Mouse (Mus musculus) midbrain, postnatal 0 days (tissue): ENCODE measurements around the gene Tamm41. TPM values are rescaled to one million over a fixed set of nuclear protein-coding genes. Genes with fewer than 3 reads are reported as not detected.

Experiments used
- ATAC-seq: fragments of 200-750 bp; cut with Nextera tagmentation; 2 replicates; pipeline ENCODE4 v1.8.0; 2017; ENCODE audit warnings: moderate number of reproducible peaks, mild to moderate bottlenecking, moderate TSS enrichment, moderate library complexity; ENCODE audit not compliant: low FRiP score
- DNase-seq: peaks from one replicate; pipeline ENCODE4 v3.0.0-alpha.2; 2015; ENCODE audit warnings: low spot score
- H3K27ac ChIP-seq: fragments of 300-500 bp; sonication (generic); 2 replicates; pipeline ENCODE4 v1.5.1; 2014; ENCODE audit warnings: low read depth, mild to moderate bottlenecking, low read length, mixed read lengths
- H3K27me3 ChIP-seq: fragments of 300-500 bp; sonication (generic); 2 replicates; pipeline ENCODE4 v1.6.1; 2014; ENCODE audit warnings: low read length, control low read depth, mixed read lengths; ENCODE audit not compliant: insufficient read depth
- H3K36me3 ChIP-seq: fragments of 300-500 bp; sonication (generic); 2 replicates; pipeline ENCODE4 v1.6.1; 2014; ENCODE audit warnings: low read length, control low read depth, mixed read lengths; ENCODE audit not compliant: insufficient read depth
- H3K4me1 ChIP-seq: fragments of 300-500 bp; sonication (generic); 2 replicates; pipeline ENCODE4 v1.6.1; 2014; ENCODE audit warnings: mild to moderate bottlenecking, control low read depth, antibody characterized with exemption, low read length, mixed read lengths; ENCODE audit not compliant: insufficient read depth
- H3K4me2 ChIP-seq: fragments of 300-500 bp; sonication (generic); 2 replicates; pipeline ENCODE4 v1.6.1; 2014; ENCODE audit warnings: low read depth, mild to moderate bottlenecking, low read length, mixed read lengths; ENCODE audit not compliant: poor library complexity, severe bottlenecking
- H3K4me3 ChIP-seq: fragments of 300-500 bp; sonication (generic); 2 replicates; pipeline ENCODE4 v1.5.1; 2014; ENCODE audit warnings: low read depth, mild to moderate bottlenecking, low read length, moderate library complexity
- H3K9ac ChIP-seq: fragments of 300-500 bp; sonication (generic); replicated peaks from 2 replicates; pipeline ENCODE4 v1.6.1; 2014; ENCODE audit warnings: mild to moderate bottlenecking, low read length, moderate library complexity, mixed read lengths; ENCODE audit not compliant: poor library complexity, severe bottlenecking
- H3K9me3 ChIP-seq: fragments of 300-500 bp; sonication (generic); 2 replicates; pipeline ENCODE4 v1.6.1; 2016; ENCODE audit warnings: low read length, control low read depth
- CTCF ChIP-seq: IDR thresholded peaks from 2 replicates; pipeline ENCODE4 v1.5.1; 2016; ENCODE audit warnings: antibody characterized with exemption, mild to moderate bottlenecking
- WGBS: fragments of 180-500 bp; shearing (Covaris S2); extraction: QIAGEN DNeasy Blood & Tissue Kit; methylation state at CpG from one replicate; pipeline ENCODE4 v1.1.7; 2014; 5-methylcytosine and 5-hydroxymethylcytosine counted together
- polyA plus RNA-seq: library from polyadenylated mRNA; unstranded; fragments of >200 nt; fragmentation: Nextera tagmentation; extraction: Ambion mirVana; gene quantifications from 2 replicates; pipeline ENCODE4 v1.2.1, GENCODE M21; 2015
- total RNA-seq: library from RNA; depleted of rRNA; stranded (reverse); fragments of >200 nt; gene quantifications from 2 replicates; pipeline ENCODE4 v1.2.3, GENCODE M21; 2014

Tamm41 gene
- total and polyA plus RNA-seq, 2 experiments from 2014 or later, result 39.4 to 45.9 TPM

DNA sequence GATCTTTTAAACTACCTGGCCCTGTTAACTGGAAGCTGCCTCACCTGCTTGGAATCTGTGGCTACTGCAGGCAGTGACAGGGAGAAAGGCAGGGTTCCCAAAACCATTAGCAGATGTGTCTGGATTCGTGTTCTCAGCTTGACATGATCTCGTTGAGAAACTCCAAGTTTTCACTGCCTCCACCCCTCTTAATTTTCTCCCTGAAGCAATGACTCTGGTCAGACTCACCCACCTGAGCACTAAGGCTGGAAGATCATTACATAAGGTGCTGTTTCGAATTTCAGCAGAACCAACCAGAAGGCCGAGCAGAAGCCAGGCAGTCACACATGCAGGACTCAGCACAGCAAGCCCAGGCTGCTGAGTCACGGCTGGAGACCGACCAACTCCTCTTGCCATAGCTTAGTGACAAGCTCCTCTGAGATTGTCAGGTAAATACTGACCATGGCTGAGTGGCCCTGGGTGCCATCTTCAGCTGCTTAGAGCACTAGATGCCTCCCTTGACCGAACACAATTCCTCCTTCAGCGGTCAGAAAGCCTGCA is 32.3 kb downstream of the Tamm41 start:
- no peak for DNase-seq
- H3K4me1 ChIP-seq, result no peaks in the 10 kb centered on the region
- H3K27me3 ChIP-seq, result no peaks in the 10 kb centered on the region
- H3K4me2 ChIP-seq, result no peak overlapping the region
- 87% methylated on average over 8 of the region's 8 CpGs for WGBS
- peaks cover 17% of the 10 kb centered on the region for H3K36me3 ChIP-seq
- H3K27ac ChIP-seq, result no peak overlapping the region
- no peak for ATAC-seq
- H3K9me3 ChIP-seq, result no peaks in the 10 kb centered on the region
- H3K9ac ChIP-seq, result no peak overlapping the region
- no peak overlapping the region for H3K4me3 ChIP-seq
- no peak for TF ChIP-seq CTCF

DNA sequence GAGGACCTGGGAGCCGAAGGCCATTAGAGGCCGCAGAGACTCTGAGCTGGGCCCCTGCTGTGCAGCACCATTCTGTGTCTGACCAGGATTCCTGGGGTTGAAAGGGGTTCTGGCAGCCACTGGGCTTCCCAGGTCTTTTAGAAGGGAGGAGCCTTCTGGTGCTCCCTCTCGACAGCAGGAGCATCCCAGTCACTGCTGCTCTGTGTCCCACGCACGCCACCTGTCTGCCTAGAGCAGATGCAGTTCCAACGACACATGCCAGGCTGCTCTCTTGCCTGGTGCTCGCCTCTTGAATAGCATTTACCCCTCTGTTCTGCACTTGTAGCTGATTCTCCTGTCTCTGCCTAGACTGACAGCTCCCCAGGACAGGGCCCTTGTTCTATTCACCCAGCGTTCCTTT is 33.0 kb downstream of the Tamm41 start:
- H3K27ac ChIP-seq, result no peak overlapping the region
- H3K36me3 ChIP-seq, result peaks cover 12% of the 10 kb centered on the region; the same call in 1 of the 2 replicates
- no peaks in the 10 kb centered on the region for H3K27me3 ChIP-seq
- no peak overlapping the region for H3K4me2 ChIP-seq
- no peak overlapping the region for H3K4me3 ChIP-seq
- 77% methylated on average over 8 of the region's 8 CpGs for WGBS
- ATAC-seq, result no peak
- peak; percentile 21; the same call in 1 of the 2 replicates for TF ChIP-seq CTCF
- no peaks in the 10 kb centered on the region for H3K9me3 ChIP-seq
- no peaks in the 10 kb centered on the region for H3K4me1 ChIP-seq
- no peak for DNase-seq
- no peak overlapping the region for H3K9ac ChIP-seq

DNA sequence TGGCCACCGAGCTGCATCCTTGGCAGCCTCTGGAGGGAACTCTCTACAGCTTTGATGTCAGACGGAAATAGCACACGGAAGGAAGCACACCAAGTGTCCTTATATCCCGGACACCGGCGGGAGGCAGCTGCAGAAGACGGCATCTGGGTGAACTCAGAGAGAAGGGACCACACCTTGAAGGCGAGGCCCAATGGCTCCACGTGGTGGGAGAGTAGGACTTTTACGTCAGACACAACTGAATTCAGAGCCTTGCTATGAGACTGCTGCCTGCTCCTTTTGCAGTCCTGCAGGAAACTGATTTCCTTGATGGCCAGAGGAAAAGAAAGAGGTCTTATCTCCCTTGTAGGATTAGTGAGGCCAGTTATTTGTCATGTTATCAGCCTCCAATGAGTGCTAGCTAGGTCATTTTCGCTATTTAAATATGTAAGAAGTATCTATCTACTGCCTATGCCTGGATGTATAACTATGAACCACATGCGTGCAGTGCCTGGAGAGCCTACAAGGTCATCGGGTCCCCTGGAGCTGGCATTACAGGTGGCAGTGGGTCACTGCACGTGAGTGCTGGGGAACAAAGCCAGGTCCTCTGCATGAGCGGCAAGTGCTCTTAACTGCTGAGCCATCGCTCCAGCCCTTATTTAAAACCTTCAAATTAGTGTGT is 39.2 kb downstream of the Tamm41 start:
- no peak for DNase-seq
- no peaks in the 10 kb centered on the region for H3K9me3 ChIP-seq
- H3K4me1 ChIP-seq, result no peaks in the 10 kb centered on the region
- H3K36me3 ChIP-seq, result 0 out of 2 replicates have a peak, but pooled peaks cover 5% of the 10 kb centered on the region
- WGBS, result 85% methylated on average over 16 of the region's 16 CpGs
- no peaks in the 10 kb centered on the region for H3K27me3 ChIP-seq
- H3K9ac ChIP-seq, result no peak overlapping the region
- no peak for ATAC-seq
- TF ChIP-seq CTCF, result no peak
- no peak overlapping the region for H3K4me2 ChIP-seq
- no peak overlapping the region for H3K27ac ChIP-seq
- no peak overlapping the region for H3K4me3 ChIP-seq

DNA sequence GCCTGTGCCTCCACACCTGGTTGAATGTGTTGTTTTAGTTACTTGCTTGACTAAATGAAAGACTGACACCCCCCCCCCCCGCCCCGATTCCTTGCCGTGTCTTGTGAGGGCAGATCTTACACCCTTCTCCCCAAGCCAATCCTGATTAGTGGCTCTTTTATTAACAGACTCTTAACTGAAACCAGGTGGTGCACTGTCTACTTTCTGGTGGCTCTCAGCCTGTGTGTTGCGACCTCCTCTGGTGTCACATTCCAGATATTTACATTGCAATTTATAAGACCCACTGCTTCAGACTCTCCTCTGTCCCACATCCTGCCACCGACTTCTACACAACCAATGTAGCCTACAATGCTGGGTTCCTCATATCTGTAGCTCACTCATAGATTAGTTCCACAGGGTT is 40.2 kb downstream of the Tamm41 start:
- 89% methylated on average over 5 of the region's 5 CpGs for WGBS
- Histone ChIP-seq H3K27ac (no peak overlapping the region), H3K36me3 (0 out of 2 replicates have a peak, but pooled peaks cover 5% of the 10 kb centered on the region), H3K9me3 (no peaks in the 10 kb centered on the region), H3K27me3 (no peaks in the 10 kb centered on the region), H3K9ac (no peak overlapping the region), H3K4me1 (no peaks in the 10 kb centered on the region), H3K4me3 (no peak overlapping the region), H3K4me2 (no peak overlapping the region)
- no peak for TF ChIP-seq CTCF
- no peak for DNase-seq
- no peak for ATAC-seq

DNA sequence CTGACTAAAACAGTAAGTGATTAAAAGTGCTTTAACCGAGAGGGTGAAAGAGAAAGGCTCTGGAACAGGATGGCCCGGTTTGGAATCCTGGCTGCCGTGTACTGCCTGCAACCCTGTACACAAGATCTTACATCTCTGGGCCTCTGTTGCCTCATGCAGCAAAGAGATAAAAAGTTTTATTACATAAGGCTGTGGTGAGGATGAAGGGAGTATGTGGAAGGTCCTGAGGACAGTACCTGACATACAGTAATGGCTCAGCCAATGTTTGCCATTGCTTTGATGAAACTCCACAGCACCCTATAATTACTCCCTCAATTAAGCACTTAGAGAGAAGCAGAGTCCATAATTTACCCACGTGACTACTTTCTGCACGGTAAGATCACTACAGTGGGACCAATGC is 40.8 kb downstream of the Tamm41 start:
- no peaks in the 10 kb centered on the region for H3K4me1 ChIP-seq
- no peak for DNase-seq
- TF ChIP-seq CTCF, result no peak
- H3K27me3 ChIP-seq, result no peaks in the 10 kb centered on the region
- no peak overlapping the region for H3K27ac ChIP-seq
- H3K9me3 ChIP-seq, result no peaks in the 10 kb centered on the region
- no peak overlapping the region for H3K4me3 ChIP-seq
- H3K9ac ChIP-seq, result no peak overlapping the region
- no peak overlapping the region for H3K4me2 ChIP-seq
- 90% methylated on average over 5 of the region's 5 CpGs for WGBS
- ATAC-seq, result no peak
- H3K36me3 ChIP-seq, result 0 out of 2 replicates have a peak, but pooled peaks cover 5% of the 10 kb centered on the region

DNA sequence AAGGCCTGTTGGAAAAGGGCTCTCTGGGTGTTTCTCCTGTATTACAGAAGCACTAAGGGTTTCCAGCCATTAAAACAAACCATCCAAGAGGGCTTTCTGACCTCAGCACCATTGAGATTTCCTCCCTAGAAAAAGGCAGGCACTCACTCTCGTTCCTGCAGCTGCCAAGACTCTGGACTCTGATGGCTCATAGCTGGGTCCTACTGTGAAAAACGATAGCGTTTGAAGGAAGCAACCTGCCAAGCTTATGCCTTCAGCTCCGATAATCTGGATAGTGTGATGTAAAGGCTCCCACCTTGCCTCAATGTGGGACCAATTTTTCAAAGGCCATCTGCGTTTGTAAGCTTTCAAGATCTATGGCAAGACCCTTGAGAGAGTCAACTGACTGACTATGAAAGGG is 43.6 kb downstream of the Tamm41 start:
- Histone ChIP-seq H3K27me3 (no peaks in the 10 kb centered on the region), H3K4me2 (no peak overlapping the region), H3K27ac (no peak overlapping the region), H3K9ac (no peak overlapping the region), H3K4me3 (no peak overlapping the region), H3K9me3 (no peaks in the 10 kb centered on the region), H3K36me3 (no peaks in the 10 kb centered on the region), H3K4me1 (no peaks in the 10 kb centered on the region)
- no peak for TF ChIP-seq CTCF
- 87% methylated on average over 5 of the region's 5 CpGs for WGBS
- DNase-seq (no peak), ATAC-seq (no peak)
